Mouse (Mus musculus) 416B (cell line): ENCODE results near the gene Fcrlb.
"Not testable (repeated sequence)": the region's sequence is repeated elsewhere in the genome, so short reads cannot be mapped to it uniquely, and the experiment has no call there.

Experiments used
- DNase-seq: peaks from one replicate; pipeline ENCODE4 v3.0.0; 2011; ENCODE audit warnings: low read depth

Fcrlb gene

DNA sequence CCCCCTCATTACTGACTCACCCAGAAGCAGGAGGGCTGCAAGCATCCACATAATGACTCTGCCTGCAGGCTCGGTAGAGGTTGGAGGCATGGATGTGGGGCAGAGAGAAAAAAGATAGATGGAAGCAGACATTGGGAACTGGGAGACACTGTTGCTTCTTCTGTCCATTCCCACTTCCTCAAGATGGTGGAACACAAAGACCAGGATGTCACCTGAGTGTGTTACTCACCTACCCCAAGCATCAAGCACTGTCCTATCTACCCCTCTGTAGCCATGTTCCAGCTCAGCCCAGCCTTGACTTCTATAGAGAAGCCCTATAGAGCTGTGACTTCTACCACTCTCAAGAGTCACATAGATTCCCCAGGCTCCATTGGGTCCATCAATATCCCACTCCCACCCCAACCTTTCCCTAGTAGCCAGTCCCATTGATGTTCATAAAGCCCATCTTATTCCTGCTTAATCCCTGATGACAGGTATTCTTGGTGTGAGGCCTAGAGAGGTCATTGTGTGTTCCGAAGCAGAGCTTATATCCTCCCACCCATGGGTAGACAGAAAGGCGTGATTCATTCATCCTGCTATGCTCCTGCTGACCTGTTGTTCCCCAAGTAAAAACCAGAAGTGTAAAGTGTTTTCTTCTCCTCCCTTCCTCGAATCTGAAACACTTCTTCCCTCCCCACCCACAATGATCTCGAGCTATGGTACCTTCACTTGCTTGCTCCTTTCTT is at the start of gene Fcrlb:
TSS of gene Fcrlb (minus strand) at position 51 of the 725 bp plus-strand sequence.
- no peak for DNase-seq

DNA sequence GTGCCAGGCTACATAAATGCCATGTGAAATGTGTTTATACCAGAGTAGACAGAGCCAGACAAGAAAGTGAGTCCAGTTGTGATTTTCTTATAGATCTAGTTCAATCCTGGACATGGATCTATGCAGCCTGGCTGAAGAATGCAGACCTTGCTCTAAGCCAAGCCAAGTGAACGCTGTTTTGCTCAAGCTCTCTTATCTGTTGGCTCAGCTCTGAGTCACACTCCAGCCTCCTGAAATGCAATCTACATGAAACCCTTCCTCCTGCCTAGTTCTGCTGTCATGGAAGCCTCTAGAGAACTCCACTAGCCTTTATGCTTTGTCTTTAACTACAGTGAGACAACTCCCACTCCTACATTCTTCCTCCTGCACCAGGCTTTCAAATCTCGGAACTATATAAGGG is 49.6 kb upstream of the Fcrlb start:
- DNase-seq, result peak; percentile 55

DNA sequence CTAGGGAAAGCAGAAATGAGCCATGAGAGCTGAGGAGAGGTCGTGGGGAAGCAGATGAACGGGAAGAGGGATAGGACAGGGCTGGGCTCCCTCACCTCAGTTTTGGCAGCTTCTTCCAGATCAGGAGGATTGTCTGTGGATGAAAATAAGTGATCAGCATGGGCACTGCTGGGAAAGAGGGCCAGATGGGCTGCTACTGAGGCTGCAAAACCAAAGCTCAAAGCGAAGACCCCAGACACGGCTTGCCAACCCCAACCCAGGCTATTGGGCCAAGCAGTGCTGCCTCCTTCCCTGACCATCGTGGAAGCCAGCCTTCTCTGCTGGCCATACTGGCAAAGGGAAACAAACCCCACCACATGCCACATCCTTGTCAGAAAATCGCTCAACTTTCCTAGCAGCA is 48.4 kb upstream of the Fcrlb start:
- DNase-seq, result no peak

DNA sequence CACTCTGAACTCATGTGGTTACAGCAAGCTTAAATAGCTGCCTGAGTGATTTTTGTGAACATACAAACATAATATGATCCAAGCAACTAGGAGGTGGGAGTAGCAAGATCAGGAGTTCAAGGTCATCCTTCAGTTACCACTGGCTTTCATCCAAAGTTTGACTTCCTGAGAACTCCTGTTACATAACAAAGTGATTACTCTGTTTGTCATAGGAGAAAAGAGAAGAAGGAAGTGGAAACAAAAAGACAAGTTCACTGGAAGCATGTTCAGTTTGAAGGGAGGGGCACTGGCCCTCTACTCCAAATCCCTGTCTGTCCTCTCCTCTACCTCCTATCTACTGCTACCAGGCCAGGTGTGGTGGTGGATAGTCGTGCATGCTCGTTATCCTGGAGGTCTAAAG is 47.0 kb upstream of the Fcrlb start:
- DNase-seq, result peak; percentile 73

DNA sequence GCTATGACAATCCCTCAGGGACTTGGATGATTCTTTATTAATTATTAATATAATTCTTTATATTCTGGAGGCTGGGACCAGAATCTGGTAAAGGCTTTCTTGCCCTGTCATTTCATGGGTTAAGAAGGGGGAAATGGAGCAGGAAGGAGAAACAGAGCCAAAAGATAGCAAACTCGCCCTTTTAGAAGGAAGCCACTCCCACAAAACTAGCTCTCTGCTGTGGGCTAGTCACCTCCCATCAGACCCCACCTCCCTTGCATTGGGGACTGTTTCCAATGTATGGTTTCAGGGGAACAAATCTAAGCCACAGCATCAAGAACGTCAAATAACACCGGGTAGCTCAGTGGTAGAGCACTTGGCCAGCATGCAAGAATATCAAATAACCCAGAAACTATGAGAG is 45.5 kb upstream of the Fcrlb start:
- DNase-seq, result no peak

DNA sequence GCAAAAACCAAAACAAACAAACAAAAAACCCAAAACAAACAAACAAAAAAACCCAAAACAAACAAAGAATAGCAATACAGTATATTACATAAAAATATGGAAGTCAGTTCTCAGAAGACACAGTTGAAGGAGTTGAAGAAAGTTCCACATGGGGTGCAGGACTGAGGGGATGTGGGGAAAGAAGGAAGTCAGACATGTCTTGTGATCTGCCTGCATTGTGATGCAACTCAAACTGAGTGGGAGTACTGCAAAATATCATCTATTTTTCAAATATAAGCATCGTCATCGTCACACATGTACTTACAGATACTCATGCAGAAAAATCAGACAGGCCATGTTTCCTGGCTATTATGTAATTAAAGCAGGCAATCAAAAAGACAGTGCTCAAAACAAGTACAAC is 40.5 kb upstream of the Fcrlb start:
- DNase-seq, result peak; percentile 72

DNA sequence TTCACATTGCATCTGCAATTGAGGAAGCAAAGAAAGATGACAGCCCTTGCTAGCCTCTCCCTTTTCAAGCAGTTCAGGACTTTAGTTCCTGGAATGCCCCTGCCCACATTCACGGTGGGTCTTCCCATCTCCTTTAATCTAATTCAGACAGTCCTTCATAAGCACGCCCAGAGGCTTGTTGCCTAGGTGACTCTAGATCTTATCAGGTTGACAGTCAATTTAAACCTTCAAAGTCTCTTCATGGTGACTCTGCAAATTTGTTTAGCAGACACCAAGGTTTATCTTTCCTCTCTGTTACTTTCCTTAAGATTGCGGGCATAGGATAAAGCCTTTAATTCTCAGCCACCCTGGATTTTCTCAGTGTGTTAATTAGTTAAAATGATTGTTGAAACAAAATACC is 38.0 kb upstream of the Fcrlb start:
- peak; percentile 29 for DNase-seq

DNA sequence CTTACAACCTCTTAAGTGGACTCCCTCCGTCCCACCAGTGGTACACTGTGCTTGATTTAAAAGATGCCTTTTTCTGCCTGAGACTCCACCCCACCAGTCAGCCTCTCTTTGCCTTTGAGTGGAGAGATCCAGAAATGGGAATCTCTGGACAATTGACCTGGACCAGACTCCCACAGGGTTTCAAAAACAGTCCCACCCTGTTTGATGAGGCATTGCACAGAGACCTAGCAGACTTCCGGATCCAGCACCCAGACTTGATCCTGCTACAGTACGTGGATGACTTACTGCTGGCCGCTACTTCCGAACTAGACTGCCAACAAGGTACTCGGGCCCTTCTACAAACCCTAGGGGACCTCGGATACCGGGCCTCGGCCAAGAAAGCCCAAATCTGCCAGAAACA is 32.2 kb upstream of the Fcrlb start:
- DNase-seq, result not testable (repeated sequence)

DNA sequence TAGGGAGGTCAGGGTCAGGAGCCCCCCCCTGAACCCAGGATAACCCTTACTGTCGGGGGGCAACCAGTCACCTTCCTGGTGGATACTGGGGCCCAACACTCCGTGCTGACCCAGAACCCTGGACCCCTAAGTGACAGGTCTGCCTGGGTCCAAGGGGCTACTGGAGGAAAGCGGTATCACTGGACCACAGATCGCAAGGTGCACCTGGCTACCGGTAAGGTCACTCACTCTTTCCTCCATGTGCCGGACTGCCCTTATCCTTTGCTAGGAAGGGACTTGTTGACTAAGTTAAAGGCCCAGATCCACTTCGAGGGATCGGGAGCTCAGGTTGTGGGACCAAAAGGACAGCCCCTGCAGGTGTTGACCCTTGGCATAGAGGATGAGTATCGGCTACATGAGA is 31.4 kb upstream of the Fcrlb start:
- DNase-seq, result not testable (repeated sequence)

DNA sequence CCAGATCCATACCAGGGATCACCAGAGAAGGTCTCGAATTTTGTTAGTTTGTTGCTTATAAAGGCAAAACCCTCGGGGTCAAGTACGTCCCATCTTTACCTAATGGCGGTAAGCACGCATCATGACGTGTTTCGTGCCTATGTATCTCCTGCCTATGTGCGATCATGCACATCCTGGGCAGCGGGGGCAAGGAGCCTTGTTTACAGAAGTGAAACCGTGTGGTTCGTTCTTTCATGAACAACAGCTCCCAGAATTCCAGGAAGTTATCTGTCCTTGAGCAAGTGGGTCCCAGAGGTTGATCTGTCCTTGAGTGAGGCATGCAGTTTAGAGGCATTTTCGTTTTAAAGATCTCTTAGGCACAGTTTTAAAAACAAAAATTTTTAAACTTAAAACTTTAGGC is 26.5 kb upstream of the Fcrlb start:
- no peak for DNase-seq

DNA sequence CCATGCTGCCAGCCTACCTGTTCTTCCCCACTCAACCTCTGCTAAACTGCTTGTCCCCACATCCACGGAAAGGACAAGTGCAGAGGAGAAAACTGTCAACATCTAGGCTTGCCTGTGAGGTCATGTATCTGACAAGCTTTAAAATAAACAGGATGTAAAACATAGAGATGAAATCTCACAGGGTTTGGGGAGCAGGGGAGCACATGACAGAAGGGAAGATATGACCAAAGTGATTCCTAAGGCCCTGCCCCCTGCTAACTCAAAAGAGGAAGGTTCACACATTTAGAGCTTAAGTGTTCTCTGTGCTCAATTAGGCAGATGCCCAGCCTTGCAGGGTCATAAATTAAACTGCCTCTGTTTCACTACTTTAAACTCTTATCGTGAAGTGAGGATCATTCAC is 21.6 kb upstream of the Fcrlb start:
- peak; percentile 29 for DNase-seq

DNA sequence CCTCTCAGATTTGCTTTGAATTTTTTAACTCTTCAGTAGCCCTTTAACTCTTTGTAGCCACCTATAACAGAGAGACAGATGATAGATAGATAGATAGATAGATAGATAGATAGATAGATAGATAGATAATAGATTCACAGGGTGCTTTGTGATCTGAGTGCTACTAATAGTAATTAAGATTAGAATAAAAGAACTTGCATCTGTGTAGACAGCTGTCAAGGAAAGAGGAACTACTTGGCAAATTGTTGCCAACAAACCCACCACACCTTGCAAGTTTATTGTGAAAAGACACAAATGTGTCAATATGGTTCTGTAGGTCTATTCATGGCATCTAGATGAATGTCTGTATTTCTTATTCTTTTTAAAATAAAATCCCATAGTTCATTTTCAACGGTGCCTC is 21.2 kb upstream of the Fcrlb start:
- peak; percentile 16 for DNase-seq

DNA sequence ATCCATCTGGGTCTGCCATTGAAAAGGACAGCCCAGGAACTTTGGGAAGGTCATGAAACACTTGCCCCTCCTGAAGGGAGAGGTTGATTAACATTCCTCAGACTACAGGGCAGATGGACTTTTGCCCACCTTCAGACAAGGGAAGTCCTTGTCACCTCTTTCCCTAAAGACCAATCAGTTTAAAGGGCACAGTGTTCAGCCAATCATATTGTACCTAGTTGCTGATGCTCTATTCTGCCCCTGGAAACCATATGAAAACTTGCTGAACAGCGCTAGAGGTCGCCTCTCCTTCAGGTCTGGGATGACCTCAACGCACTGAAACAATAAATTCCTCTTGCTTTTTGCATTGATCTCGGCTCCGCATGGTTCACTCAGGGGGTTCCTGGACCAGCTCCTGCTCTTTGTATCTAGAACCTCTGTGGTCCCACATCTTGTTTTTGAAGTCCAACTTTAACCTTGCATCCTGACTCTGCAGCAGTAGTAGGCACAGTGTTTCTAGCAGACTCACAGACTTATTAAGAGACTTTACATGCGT is 20.7 kb upstream of the Fcrlb start:
- DNase-seq, result no peak

DNA sequence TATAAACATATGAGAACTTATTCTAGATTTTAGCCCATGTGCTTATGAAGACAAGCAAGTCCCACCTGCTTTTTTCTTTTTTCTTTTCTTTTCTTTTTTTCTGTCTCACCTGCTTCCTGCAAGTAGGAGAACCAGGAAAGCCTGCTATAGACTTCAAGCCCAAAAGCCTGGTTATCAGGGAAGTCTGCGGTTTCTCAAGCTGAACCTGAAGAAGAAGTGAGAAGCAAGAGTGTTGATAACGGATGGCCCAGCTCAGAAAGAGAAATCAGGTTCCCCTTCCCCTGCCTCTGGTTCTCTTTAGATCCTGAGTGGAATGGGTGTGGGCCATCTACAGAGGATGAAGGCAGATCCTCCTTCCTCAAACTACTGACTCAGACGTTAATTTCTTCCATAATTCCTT is 19.3 kb upstream of the Fcrlb start:
- DNase-seq, result no peak

DNA sequence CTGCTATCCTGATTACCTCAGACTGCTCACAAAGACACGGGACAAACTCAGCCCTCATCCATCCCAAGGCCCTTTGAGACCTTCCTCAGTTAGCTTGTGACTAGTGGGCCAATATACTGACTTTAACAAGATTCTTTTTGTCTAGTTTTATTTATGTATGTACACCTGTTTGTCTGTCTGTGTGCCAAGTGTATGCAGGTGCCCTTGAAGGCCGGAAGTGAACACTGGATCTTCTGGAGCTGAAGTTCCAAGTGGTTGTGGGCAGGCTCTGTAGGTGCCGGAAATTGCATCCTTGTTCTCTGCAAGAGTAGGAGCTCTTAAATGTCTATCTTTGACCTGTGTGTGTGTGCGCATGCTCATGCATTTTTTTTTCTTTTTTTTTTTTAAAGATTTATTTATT is 16.5 kb upstream of the Fcrlb start:
- DNase-seq, result no peak

DNA sequence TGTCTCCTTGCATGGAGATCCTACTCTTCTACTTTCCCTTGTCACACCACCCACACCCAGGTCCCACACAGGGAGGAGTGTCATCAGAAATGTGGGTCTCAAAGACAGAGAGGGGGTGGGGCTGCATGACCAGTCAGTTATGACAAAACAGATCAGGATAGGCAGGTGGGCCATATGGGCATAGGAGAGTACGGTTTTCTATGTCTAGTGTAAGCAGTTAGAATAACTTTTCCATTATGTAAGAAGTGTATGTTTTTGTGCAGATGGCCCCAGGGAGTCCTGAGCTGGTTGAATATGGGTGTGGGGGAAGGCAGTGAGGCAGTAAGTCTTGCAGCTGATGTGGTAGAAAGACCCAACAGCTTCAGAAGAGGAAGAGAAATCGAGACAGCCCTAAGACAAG is 15.7 kb upstream of the Fcrlb start:
- no peak for DNase-seq

DNA sequence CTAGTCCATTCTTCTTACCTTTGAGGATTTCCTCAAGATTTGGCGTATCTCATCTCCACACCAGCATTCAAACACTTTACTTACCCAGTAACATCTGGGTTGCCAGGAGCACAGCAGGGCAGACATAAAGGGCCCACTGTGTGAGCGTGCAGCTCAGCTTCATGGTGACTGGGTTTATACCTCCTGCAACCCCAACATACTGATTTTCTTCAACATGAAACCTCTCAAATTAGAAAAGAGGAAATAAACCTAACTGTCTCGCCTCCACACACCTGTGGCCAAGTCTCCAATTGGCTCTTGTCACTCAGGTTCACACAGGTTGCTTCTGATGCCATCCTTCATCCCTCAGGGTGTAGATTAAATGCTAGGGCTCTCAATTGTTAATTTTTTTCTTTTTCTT is 14.6 kb upstream of the Fcrlb start, which contains the start of gene Fcrla:
TSS of gene Fcrla (minus strand) at position 206 of the 400 bp plus-strand sequence.
- DNase-seq, result no peak

DNA sequence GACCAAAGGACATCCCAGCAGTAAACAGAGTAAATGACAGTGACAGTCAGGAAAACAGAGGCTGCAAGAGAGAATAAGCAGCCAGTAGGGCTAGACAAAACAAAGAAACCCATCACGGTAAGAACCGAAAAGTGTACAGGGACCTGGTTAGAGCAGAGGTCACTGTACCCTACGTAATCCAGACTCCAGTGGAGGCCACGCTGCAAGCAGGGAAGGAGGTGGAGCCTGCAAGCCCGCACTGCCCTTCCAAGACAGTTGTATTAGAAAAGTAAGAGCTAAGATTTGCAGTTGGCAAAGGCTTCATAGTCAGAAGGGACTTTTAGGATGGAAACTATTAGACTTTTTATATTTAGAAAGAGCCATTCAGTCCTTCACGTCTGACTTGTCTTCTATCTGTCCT is 14.2 kb upstream of the Fcrlb start:
- DNase-seq, result no peak

DNA sequence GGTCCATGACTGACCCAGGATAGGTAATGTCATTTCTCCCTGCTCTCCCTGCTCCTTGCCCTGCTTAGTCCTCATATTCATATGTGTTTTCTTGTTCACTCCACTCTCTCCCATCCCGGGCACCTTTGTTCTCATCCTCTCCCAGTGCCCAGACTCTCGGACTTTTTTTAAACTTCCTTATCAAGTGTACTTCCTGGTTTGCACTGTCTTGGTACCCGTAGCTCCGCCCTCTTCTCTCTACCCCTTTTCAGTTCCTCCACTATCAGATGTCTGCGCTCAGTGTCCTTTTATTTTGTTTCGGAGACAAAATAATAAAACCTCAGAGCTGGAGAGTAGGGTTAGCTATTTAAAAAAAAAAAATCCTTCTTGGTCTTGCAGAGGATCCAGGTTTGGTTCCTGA is 11.7 kb upstream of the Fcrlb start:
- DNase-seq, result peak; percentile 26

DNA sequence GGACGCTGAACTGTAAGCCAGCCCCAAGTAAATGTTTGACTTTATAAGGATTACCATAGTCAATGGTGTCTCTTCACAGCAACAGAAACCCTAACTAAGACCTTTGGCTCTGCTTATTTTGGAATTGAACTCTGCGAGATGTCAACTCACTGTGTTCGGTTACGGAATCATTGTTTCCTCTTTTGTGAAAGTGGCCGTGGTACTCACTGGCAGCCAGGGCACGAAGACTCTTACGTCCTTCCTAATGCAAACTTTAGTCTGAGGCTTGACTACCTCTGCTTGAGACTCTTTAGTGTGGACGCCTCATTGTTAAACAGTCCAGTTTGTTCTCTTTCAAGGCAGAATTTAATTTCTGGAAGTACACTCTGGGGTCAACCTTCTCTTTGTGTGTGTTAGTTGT is 6.6 kb upstream of the Fcrlb start:
- DNase-seq, result no peak

DNA sequence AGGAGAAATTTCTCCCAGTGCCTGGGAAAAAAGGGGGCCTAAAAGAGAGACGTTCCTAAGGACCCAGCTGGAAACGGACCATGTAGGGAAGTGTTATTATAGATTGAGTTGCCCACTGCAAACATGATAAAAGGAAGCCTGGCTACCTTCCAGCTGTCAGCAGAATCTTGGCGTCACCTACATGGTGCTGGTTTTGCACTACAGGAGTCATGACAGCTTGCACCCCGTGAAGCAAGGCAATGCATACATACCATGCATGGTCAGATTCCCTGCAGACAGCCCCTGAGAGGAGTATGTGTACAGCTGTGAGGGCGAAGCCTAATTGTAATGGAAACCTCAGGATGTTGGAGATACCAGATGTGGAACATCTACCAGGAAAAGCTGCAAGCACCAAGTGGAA is 2.9 kb upstream of the Fcrlb start:
- DNase-seq, result no peak

DNA sequence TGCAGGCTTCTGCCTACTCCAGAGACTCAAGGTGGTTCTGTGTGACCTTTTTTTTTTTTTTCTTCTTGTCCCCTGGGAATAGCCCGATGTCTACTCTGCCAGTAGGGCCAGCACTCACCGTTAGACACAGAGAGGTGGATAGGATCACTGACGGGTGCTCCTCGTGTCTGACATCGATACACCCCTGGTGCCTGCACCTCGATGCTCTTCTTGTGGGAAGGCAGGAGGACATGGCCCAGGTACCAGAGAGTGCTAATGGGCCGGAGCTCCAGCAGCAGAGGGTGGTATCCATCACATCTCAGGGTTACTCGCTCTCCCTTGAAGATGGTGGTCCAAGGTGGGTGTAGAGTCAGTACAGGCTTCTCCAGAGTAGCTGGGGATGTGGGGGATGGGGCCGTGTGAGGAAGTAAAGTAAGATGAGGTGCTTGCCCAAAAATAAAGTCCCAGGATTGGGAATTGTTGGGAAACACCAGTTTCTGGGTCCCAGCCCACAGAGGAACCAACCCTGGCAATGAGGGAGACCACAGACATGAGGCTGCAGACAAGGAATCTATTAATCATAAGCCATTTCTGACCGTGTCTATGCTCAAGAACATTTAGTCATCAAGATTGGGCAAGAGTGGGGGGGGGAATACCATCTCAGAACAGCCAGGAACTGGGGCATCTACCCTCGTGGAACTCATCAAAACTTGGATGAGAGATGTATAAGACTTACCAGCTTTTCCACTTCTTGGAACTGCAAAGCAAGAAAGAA is 657 bp downstream of the Fcrlb start:
- peak; percentile 86 for DNase-seq

DNA sequence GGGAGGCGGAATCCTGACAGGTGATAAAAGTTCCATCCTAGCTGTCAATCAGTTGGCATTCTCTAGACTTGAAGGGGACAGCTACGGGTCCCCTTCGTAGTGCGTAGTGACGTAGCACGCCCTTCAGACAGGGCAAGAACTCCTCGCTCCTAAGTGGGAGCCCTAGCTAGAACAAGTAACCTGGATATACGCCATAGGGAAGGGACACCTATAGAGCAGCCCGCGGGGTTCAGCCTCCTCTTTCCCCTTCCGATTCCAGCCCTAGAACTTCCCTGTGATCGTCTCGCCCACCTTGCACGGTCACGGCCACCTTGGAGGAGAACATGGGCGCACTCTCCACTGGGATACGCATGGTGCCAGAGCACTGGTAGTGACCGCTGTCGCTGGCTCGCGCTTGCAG is 4.4 kb downstream of the Fcrlb start:
- no peak for DNase-seq
